Mouse (Mus musculus) kidney, postnatal 4 days (tissue): ENCODE measurements around the gene Hoxd12.

Experiments used
- DNase-seq, 2 experiments: peaks; one replicate each; pipeline ENCODE4 v3.0.0; 2021; ENCODE audit warnings: mixed read lengths in 2 of 2

Gene Hoxd12

DNA sequence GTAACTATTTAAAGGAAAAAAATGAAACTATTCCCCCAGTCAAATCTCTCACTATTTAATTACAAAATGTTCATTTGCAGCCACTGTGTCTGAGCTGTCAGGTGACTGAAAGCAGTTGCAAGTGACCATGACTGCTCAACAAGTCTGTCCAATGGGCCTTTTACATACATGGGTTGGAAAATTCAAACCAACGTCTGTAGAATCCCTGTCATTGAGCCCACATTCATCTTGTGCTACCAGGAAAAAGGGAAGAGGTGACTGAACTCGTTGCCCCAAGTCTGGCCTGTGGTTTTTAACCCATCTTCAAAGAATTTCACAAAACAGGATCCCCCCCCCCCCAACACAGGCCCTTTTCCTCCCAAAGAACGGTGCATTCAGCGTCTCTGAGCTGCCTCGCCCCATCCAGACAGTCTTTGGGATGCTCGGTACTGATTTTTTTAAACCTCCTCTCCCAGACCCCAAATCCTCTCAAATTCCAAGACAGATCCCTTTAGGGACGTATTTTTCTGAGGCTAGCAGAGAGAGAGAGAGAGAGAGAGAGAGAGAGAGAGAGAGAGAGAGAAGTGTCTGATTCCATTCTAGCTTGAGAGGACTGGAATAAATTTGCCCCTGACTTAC is 21.1 kb downstream of the Hoxd12 start:
- DNase-seq: peak in 1 of 2 experiments; percentile 13

- DNase-seq: peak; percentile 62 to 75
Measured at GRCm38 (mm10) chr2:74696442-74697335, 21.9 kb downstream of the Hoxd12 start.

DNA sequence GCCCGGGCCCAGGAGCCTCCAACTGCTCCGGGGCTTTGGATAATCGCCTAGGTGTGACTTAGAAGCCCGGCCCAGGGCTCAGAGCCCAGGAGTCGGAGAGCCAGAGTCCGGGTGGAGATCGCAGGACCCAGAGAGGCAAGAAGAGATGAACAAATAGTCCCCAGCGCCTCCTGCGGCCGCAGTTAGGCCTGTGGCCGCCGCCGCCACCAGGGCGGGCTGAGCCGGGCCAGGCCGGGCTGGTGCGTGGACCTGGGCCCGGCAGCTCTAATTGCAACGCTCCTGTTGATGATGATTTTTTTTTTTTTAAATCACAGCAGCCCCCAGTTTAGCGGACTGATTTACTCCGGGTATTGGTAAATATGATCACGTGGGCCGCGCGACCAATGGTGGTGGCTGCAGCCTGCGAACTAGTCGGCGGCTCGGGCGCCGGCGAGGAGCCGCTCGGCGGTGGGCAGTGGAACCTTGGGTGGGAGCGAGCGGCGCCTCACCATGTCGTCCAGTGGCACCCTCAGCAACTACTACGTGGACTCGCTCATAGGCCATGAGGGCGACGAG is 22.8 kb downstream of the Hoxd12 start, which contains the start of gene Hoxd9:
Hoxd9 (plus strand) TSS at position 161 of the 555 bp plus-strand sequence.
- peak; percentile 87 to 92 for DNase-seq

GRCm38 (mm10) chr2:74698201-74699052 is 23.6 kb downstream of the Hoxd12 start:
- DNase-seq: peak; percentile 68 to 78

DNA sequence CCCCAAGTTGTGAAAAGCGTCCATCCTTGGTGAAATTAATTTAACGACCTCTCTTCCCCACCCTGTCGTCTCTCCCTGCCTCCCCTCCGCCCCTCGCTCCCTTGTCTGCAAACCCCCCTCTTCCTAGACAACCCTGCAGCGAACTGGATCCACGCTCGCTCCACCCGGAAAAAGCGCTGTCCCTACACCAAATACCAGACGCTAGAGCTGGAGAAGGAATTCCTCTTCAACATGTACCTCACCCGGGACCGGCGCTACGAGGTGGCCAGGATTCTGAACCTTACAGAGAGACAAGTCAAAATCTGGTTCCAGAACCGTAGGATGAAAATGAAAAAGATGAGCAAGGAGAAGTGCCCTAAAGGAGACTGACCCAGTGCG is 24.2 kb downstream of the Hoxd12 start:
- DNase-seq: peak; percentile 62 to 71

DNA sequence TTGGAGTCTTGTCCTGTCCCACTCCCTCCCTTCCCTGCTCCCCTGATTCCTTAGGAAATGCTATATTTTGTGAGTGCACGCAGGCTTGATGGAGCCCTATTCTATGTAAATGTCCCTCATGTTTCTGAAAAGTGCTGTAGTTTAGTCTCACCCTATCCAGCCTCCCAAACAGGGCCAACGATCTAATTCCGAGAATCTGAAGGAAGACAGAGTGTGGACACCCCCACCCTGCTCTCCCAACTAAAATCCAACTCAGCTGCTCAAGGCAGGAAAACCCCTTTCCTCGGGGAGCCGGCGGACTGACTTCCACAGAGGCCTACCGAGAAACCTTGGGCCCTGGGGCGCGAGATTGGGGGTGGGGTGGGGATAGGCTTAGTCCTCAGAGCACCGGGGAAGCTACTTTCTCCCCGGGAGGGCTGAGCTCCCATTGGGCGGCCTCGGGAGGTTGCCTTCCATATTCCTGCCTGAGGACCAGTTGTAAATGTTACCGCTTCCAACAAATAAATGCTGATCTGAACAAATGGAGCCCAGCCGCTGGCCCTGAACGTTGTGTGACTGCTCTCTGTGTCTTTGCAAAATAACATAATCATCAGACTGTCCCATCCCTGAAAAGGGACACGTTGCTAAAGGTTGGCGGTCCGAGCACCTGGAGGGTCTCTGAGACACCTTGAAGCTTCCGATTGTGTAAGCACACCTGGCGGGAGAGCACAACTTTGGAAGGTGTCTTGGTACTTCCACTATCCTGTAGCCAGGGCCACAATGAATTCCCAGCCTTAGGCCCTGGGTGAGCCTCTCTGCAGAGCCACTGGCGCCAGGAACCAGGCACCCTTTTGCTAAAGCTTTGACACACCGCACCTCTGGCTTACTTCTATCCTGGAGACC is 25.1 kb downstream of the Hoxd12 start:
- DNase-seq: peak; percentile 68 to 72

DNA sequence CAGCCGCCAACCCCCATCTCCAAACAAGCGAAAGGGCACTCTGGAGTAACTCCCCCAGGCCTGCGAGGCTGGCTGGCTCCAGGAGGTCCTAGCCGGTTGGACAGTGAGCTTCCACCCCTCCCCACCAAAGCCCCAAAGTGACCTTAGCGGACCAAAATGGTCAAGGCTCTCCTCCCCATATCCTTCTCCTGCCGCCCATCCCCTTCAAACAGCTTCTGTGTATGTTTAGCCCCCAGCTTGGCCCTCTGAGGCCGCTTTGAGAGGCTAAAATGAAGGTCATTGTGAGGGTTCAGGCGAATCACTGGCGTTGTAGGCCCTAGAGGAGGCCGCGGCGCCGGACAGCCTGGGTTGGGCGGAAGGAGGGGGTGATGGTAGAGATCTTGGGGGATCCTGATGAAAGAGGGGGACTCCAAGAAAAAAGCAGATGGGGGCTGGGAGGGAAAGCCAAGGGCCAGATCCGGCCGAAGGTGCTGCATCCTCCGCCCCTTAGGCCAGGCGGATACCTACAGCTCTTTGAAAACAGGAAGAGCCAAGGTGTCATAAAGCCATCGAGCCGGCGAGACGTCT is 25.8 kb downstream of the Hoxd12 start:
- DNase-seq: peak; percentile 71 to 79

DNA sequence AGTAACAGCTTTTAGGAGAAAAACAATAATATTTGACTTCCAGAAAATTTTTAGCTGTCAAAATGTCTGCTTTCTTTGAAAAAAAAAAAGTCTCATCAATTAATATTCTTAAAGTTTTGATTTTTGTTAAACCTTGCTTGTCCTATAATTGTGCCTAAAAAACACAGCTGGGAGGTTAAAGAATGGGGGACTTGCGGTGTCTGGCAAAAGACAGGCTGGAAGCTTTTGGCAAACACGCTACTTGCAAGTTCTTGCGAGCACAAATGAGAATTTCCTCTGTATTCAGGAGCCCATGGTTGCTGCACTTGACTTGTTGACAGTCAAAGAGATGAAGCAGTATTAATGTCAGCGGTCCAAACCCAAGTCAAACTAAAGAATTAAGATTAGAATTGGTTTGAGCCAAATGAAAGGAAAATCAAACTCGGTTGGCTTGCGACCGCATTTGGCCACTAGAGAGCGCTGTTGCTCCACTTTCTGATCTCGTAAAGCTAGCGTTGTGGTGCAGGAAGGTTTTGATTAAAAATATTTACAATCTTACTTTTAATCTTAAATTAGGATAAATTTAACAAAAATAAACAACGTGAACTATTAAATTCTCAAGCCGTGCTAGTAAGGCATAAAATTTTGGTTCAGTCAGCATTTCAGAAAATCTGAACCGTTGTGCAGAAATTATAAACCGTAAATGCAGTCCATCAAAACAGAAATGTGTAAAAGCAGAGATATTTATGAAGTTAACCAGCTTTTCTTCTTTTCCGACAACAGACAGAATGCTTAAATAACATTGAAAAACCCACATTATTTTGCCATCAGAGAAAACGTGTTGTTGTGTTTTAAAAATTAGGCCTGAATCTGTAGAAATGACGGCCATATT is 27.4 kb downstream of the Hoxd12 start:
- peak; percentile 93 to 95 for DNase-seq

- peak in 1 of 2 experiments; percentile 2 for DNase-seq
Measured at GRCm38 (mm10) chr2:74702820-74703219, 28.0 kb downstream of the Hoxd12 start.

DNA sequence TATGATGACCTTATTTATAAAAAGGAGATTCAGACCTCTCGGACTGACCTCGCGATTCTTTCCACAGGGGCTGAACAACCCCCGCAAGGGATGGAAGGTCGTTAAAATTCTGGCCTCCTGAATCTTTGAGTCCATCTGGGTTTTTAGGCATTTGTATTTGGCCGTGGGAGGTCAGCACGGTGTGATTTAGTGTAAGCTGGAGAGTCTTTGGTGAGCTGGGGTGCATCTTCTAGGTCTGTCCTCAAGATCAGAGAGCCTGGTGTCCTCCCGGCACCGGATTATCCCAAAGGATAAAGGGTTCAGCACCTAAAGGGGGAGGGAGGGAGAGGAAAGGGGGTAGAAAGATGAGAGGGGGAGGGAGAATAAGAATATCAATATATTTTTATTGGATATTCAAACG is 28.5 kb downstream of the Hoxd12 start:
- DNase-seq: peak in 1 of 2 experiments; percentile 34

DNA sequence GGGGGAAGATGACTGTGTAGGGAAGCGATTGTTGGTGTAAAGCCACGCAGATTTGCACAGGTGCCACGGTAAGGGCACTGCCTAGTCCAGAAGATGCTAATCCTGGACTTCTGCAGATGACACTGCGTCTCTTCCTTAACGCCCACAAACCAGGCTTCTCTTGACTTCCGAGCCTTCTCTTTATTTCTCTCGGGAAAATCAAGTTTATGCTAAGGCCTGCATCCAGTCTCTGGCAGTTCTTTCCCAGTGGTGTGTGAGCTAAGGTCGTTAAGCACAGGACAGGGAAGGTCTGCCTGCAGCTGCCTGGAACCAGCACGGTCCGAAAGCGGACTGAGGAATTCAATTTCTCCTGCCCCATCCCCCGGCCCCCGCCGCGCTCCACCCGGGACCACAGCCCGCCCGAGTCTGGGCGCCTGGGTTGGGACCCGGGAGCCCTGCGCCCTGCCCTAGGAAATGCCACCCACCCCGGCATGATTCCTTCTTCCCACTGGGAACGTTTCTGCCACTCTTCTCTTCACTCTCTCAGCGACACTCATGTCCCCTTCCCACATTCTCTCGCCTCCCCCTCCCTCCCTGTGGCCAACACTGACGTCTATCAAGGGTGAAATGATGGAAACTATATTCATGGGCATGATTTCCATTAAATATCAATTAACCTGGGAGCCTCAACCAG is 29.0 kb downstream of the Hoxd12 start:
- DNase-seq: peak; percentile 74 to 83

DNA sequence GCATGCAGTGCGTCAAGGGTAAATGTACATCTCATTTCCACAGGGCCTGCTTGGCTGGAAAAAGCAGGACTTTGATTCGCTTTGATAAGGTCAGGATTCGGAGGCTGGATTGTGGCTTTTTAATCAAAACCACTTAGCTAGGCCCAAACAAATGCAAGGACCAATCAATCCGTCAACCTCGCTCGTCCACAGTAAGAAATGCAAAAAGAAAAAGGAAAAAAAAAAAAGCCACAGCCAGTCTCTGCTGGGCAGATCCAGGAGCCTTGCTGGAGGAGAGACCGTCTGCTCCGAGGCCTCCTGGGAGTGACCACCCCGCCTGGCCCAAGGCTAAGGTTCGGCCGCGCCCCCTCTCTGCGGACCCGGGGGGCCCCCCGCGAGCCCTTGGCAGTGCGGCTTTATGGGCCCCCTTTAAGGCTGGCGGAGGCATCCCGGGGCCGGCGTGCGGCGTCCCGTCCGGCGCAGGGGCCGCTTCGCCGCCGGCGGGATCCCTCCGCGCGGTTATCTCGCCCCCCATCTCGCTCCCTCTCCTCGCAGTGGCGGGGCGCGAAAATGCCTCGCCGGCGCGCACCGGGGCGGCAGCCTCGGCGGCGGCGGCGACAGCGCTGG is 29.7 kb downstream of the Hoxd12 start, which contains the start of gene Hoxd8:
Hoxd8 (plus strand) TSS at position 223 of the 606 bp plus-strand sequence.
- peak; percentile 92 to 95 for DNase-seq

GRCm38 (mm10) chr2:74704999-74705466 is 30.2 kb downstream of the Hoxd12 start:
- DNase-seq: peak; percentile 65 to 83

- peak; percentile 80 to 87 for DNase-seq
Measured at GRCm38 (mm10) chr2:74705467-74706089, 30.8 kb downstream of the Hoxd12 start.

DNA sequence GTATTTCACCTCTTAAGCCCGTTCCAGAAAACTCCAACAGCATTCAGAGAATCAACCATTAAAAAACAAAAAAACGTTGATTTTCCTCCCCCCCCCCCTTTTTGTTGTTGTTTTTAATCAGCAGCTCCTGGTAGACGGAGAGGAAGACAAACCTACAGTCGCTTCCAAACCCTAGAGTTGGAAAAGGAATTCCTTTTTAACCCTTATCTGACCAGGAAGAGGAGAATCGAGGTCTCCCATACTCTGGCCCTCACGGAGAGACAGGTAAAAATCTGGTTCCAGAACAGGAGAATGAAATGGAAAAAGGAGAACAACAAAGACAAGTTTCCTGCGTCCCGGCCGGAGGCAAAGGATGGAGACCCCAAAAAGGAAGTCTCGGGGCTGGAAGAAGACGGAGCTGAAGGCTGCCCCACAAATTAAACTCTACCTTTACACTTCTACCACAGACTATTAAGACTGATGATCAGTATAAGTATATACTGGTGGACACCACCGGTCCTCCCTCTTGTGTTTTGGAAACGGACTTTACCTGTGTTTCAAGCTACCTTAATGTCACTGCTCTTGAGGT is 31.7 kb downstream of the Hoxd12 start:
- peak in 1 of 2 experiments; percentile 21 for DNase-seq

GRCm38 (mm10) chr2:74707599-74707998 is 32.8 kb downstream of the Hoxd12 start:
- peak in 1 of 2 experiments; percentile 33 for DNase-seq

DNA sequence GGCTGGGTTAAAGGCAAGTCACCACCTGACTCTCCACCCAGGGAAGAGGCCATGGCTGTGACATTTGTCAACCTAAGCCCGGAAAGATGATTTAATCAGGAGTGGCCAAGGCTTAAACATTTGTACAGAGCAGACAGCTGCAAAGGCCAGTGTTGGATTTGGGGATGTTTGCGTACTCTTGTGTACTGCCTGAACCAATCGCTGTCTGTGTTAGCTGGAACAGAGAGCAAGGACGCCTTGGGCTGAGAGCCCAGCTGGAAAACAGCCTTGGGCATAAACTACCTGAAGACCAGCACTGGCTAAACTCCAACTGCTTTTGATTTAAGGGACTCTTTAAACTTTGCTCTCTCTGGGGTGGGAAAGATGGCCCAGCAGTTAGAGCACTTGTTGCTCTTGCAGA is 33.9 kb downstream of the Hoxd12 start:
- peak in 1 of 2 experiments; percentile 44 for DNase-seq
